Comparison of ENCODE assay signal across 8 mouse cellular contexts in the genomic region with DNA sequence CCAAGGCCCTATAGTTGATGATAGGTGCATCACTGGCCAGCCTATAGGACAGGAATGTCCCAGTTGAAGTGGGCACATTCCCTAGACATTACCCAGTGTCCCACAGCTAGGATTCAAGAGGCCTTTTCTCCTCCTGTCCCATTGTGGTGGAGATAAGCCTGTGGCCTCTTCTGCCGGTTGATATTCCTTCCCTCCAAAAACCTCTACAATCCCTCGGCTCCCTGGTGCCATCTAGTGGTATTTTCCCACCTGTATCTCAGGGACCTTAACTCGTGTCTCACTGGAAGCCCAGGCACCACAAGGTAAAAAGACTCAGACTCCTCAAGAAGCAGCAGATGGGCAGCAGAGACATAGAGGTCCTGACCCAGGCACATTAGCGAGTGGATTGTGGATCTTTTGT. TPM values are rescaled to one million over a fixed set of nuclear protein-coding genes. Genes with fewer than 3 reads are reported as not detected.
DNase-seq lines count a peak whose midpoint lies in the region; ATAC-seq and TF ChIP-seq lines count a peak whose summit lies in the region.

No protein-coding gene starts in this region.

- no peak overlapping the region for H3K4me3 ChIP-seq in bone marrow, adult 2 months (replicated peaks; ENCODE audit: control insufficient read depth, low read depth, low read length)
- no peak overlapping the region for H3K4me3 ChIP-seq in embryonic facial prominence, embryonic 14.5 days (ENCODE audit: low read depth, low read length)
- no peak overlapping the region for H3K4me3 ChIP-seq in heart, embryonic 12.5 days
- no peak overlapping the region for H3K4me3 ChIP-seq in liver, postnatal 0 days (ENCODE audit: low read depth, low read length)
- H3K4me3 ChIP-seq in neural tube, embryonic 13.5 days, result no peak overlapping the region

- DNase-seq in CD8-positive naive resting alpha-beta T cell, adult 2 months (ENCODE audit: low read depth in 2 of 2, low spot score in 2 of 2), result peak; percentile 60 to 71
- DNase-seq in embryonic facial prominence, embryonic 14.5 days (ENCODE audit: low spot score), result peak; percentile 90
- DNase-seq in kidney, postnatal 10 days, result peak; percentile 91
- peak; percentile 83 for DNase-seq in liver, postnatal 0 days
- DNase-seq in thymus, adult 18-20 months, result peak; percentile 34 to 51

- H3K4me2 ChIP-seq in embryonic facial prominence, embryonic 14.5 days (ENCODE audit: low read depth, low read length), result no peak overlapping the region
- H3K4me2 ChIP-seq in heart, embryonic 12.5 days, result no peak overlapping the region
- no peak overlapping the region for H3K4me2 ChIP-seq in liver, postnatal 0 days (ENCODE audit: low read depth, low read length)
- H3K4me2 ChIP-seq in neural tube, embryonic 13.5 days, result no peak overlapping the region

- no peak for TF ChIP-seq POLR2A in bone marrow, adult 2 months (IDR thresholded peaks at IDR 0.05; ENCODE audit: borderline replicate concordance, control insufficient read depth, low read depth, low read length)

- peak; percentile 66 for TF ChIP-seq CTCF in bone marrow, adult 2 months (IDR thresholded peaks at IDR 0.05; ENCODE audit: control insufficient read depth, insufficient read depth, low read length)
- peak; percentile 95 for TF ChIP-seq CTCF in liver, postnatal 0 days (IDR thresholded peaks at IDR 0.05; ENCODE audit: low read depth)

- WGBS in bone marrow, adult 2 months, result 4% methylated on average over 4 of the region's 4 CpGs
- WGBS in embryonic facial prominence, embryonic 14.5 days, result 4% methylated on average over 4 of the region's 4 CpGs
- WGBS in heart, embryonic 12.5 days, result 5% methylated on average over 4 of the region's 4 CpGs
- 2% methylated on average over 4 of the region's 4 CpGs for WGBS in liver, postnatal 0 days (ENCODE audit: insufficient replicate concordance)
- WGBS in neural tube, embryonic 13.5 days, result 6% methylated on average over 4 of the region's 4 CpGs

- TF ChIP-seq EP300 in liver, postnatal 0 days (IDR thresholded peaks at IDR 0.05; ENCODE audit: low read depth), result no peak

- ATAC-seq in embryonic facial prominence, embryonic 14.5 days (ENCODE audit: low read depth), result peak; percentile 19; the same call in 1 of the 2 replicates
- no peak for ATAC-seq in heart, embryonic 12.5 days (ENCODE audit: insufficient number of reproducible peaks, low FRiP score)
- no peak for ATAC-seq in liver, postnatal 0 days
- ATAC-seq in neural tube, embryonic 13.5 days (ENCODE audit: low read depth), result 0 out of 2 replicates have a peak, but pooled peaks have one; percentile 16

- no peaks in the 10 kb centered on the region for H3K27me3 ChIP-seq in embryonic facial prominence, embryonic 14.5 days (replicated peaks; ENCODE audit: control insufficient read depth, insufficient read depth, low read length)
- H3K27me3 ChIP-seq in heart, embryonic 12.5 days (replicated peaks), result no peaks in the 10 kb centered on the region
- no peaks in the 10 kb centered on the region for H3K27me3 ChIP-seq in liver, postnatal 0 days (ENCODE audit: insufficient read depth, low read length)
- no peaks in the 10 kb centered on the region for H3K27me3 ChIP-seq in neural tube, embryonic 13.5 days

- H3K27ac ChIP-seq in bone marrow, adult 2 months (ENCODE audit: control insufficient read depth, insufficient read depth, low read depth, low read length, poor library complexity), result no peak overlapping the region
- no peak overlapping the region for H3K27ac ChIP-seq in embryonic facial prominence, embryonic 14.5 days (replicated peaks; ENCODE audit: low read depth, low read length)
- no peak overlapping the region for H3K27ac ChIP-seq in heart, embryonic 12.5 days (ENCODE audit: poor library complexity, severe bottlenecking)
- H3K27ac ChIP-seq in liver, postnatal 0 days (ENCODE audit: low read depth), result no peak overlapping the region
- peak overlapping the region; percentile 74 for H3K27ac ChIP-seq in neural tube, embryonic 13.5 days (replicated peaks)

- H3K36me3 ChIP-seq in embryonic facial prominence, embryonic 14.5 days (ENCODE audit: control insufficient read depth, insufficient read depth, low read length), result peaks cover 41% of the 10 kb centered on the region
- peaks cover 41% of the 10 kb centered on the region for H3K36me3 ChIP-seq in heart, embryonic 12.5 days
- peaks cover 34% of the 10 kb centered on the region for H3K36me3 ChIP-seq in liver, postnatal 0 days (replicated peaks; ENCODE audit: insufficient read depth, low read length)
- peaks cover 39% of the 10 kb centered on the region for H3K36me3 ChIP-seq in neural tube, embryonic 13.5 days

- no peaks in the 10 kb centered on the region for H3K9me3 ChIP-seq in embryonic facial prominence, embryonic 14.5 days (ENCODE audit: control insufficient read depth, low read length)
- H3K9me3 ChIP-seq in heart, embryonic 12.5 days (replicated peaks), result no peaks in the 10 kb centered on the region
- H3K9me3 ChIP-seq in liver, postnatal 0 days (ENCODE audit: low read length), result no peaks in the 10 kb centered on the region
- no peaks in the 10 kb centered on the region for H3K9me3 ChIP-seq in neural tube, embryonic 13.5 days

- H3K4me1 ChIP-seq in bone marrow, adult 2 months (ENCODE audit: control insufficient read depth, insufficient read depth, low read length), result peaks cover 9% of the 10 kb centered on the region
- H3K4me1 ChIP-seq in embryonic facial prominence, embryonic 14.5 days (ENCODE audit: control insufficient read depth, insufficient read depth, low read length), result peaks cover 5% of the 10 kb centered on the region; the same call in 1 of the 2 replicates
- peaks cover 43% of the 10 kb centered on the region for H3K4me1 ChIP-seq in heart, embryonic 12.5 days (replicated peaks)
- H3K4me1 ChIP-seq in liver, postnatal 0 days (ENCODE audit: insufficient read depth), result peaks cover 13% of the 10 kb centered on the region
- peaks cover 22% of the 10 kb centered on the region for H3K4me1 ChIP-seq in neural tube, embryonic 13.5 days (replicated peaks)

- H3K9ac ChIP-seq in embryonic facial prominence, embryonic 14.5 days (ENCODE audit: low read depth, low read length), result no peak overlapping the region
- H3K9ac ChIP-seq in heart, embryonic 12.5 days, result peak overlapping the region; percentile 29; the same call in 1 of the 2 replicates
- no peak overlapping the region for H3K9ac ChIP-seq in liver, postnatal 0 days (replicated peaks)
- H3K9ac ChIP-seq in neural tube, embryonic 13.5 days, result peak overlapping the region; percentile 58

RNA-seq across cellular contexts. Expression of gene Ndufs7, which starts 3.3 kb away (rescaled TPM):
- 72.4 and 80.0 TPM in 2 replicates for polyA plus RNA-seq in bone marrow, adult 2 months (2011; ENCODE audit: insufficient read depth, insufficient read length, low replicate concordance, missing spikeins)
- 360 and 370 TPM in 2 replicates for polyA plus RNA-seq in embryonic facial prominence, embryonic 14.5 days (2014; fragmentation: Nextera tagmentation; extraction: Ambion mirVana)
- 438 and 454 TPM in 2 replicates for polyA plus RNA-seq in heart, embryonic 12.5 days (2016; fragmentation: Nextera tagmentation; extraction: Ambion mirVana)
- 313 and 321 TPM in 2 replicates for polyA plus RNA-seq in liver, postnatal 0 days (2015; fragmentation: Nextera tagmentation; extraction: Ambion mirVana)
- polyA plus RNA-seq in neural tube, embryonic 13.5 days (2015; fragmentation: Nextera tagmentation; extraction: Ambion mirVana), result 250 and 275 TPM in 2 replicates

RNA-seq across cellular contexts. Expression of gene Gamt, which starts 15.2 kb away (rescaled TPM):
- polyA plus RNA-seq in bone marrow, adult 2 months (2011; ENCODE audit: insufficient read depth, insufficient read length, low replicate concordance, missing spikeins), result 1.7 and 5.8 TPM in 2 replicates
- 124 and 139 TPM in 2 replicates for polyA plus RNA-seq in embryonic facial prominence, embryonic 14.5 days (2014; fragmentation: Nextera tagmentation; extraction: Ambion mirVana)
- 55.5 and 58.9 TPM in 2 replicates for polyA plus RNA-seq in heart, embryonic 12.5 days (2016; fragmentation: Nextera tagmentation; extraction: Ambion mirVana)
- 93.9 and 101 TPM in 2 replicates for polyA plus RNA-seq in liver, postnatal 0 days (2015; fragmentation: Nextera tagmentation; extraction: Ambion mirVana)
- 31.2 and 33.0 TPM in 2 replicates for polyA plus RNA-seq in neural tube, embryonic 13.5 days (2015; fragmentation: Nextera tagmentation; extraction: Ambion mirVana)

RNA-seq across cellular contexts. Expression of gene Dazap1, which starts 15.7 kb away (rescaled TPM):
- 75.7 and 150 TPM in 2 replicates for polyA plus RNA-seq in bone marrow, adult 2 months (2011; ENCODE audit: insufficient read depth, insufficient read length, low replicate concordance, missing spikeins)
- polyA plus RNA-seq in embryonic facial prominence, embryonic 14.5 days (2014; fragmentation: Nextera tagmentation; extraction: Ambion mirVana), result 42.3 and 43.5 TPM in 2 replicates
- polyA plus RNA-seq in heart, embryonic 12.5 days (2016; fragmentation: Nextera tagmentation; extraction: Ambion mirVana), result 37.4 and 41.9 TPM in 2 replicates
- 19.5 and 21.8 TPM in 2 replicates for polyA plus RNA-seq in liver, postnatal 0 days (2015; fragmentation: Nextera tagmentation; extraction: Ambion mirVana)
- polyA plus RNA-seq in neural tube, embryonic 13.5 days (2015; fragmentation: Nextera tagmentation; extraction: Ambion mirVana), result 59.8 and 66.5 TPM in 2 replicates

RNA-seq across cellular contexts. Expression of gene Mum1, which starts 19.4 kb away (rescaled TPM):
- polyA plus RNA-seq in bone marrow, adult 2 months (2011; ENCODE audit: insufficient read depth, insufficient read length, low replicate concordance, missing spikeins), result 64.4 and 77.5 TPM in 2 replicates
- 50.8 and 52.1 TPM in 2 replicates for polyA plus RNA-seq in embryonic facial prominence, embryonic 14.5 days (2014; fragmentation: Nextera tagmentation; extraction: Ambion mirVana)
- polyA plus RNA-seq in heart, embryonic 12.5 days (2016; fragmentation: Nextera tagmentation; extraction: Ambion mirVana), result 43.0 and 45.9 TPM in 2 replicates
- polyA plus RNA-seq in liver, postnatal 0 days (2015; fragmentation: Nextera tagmentation; extraction: Ambion mirVana), result 9.8 and 13.3 TPM in 2 replicates
- 46.5 and 60.7 TPM in 2 replicates for polyA plus RNA-seq in neural tube, embryonic 13.5 days (2015; fragmentation: Nextera tagmentation; extraction: Ambion mirVana)

RNA-seq across cellular contexts. Expression of gene Rps15, which starts 46.7 kb away (rescaled TPM):
- 1,765 and 2,445 TPM in 2 replicates for polyA plus RNA-seq in bone marrow, adult 2 months (2011; ENCODE audit: insufficient read depth, insufficient read length, low replicate concordance, missing spikeins)
- 1,047 and 1,145 TPM in 2 replicates for polyA plus RNA-seq in embryonic facial prominence, embryonic 14.5 days (2014; fragmentation: Nextera tagmentation; extraction: Ambion mirVana)
- 577 and 591 TPM in 2 replicates for polyA plus RNA-seq in heart, embryonic 12.5 days (2016; fragmentation: Nextera tagmentation; extraction: Ambion mirVana)
- polyA plus RNA-seq in liver, postnatal 0 days (2015; fragmentation: Nextera tagmentation; extraction: Ambion mirVana), result 453 and 466 TPM in 2 replicates
- 573 and 601 TPM in 2 replicates for polyA plus RNA-seq in neural tube, embryonic 13.5 days (2015; fragmentation: Nextera tagmentation; extraction: Ambion mirVana)

Comparison
In these comparisons a context has a peak if more than half of its experiments do, and no peak if none do; other contexts are left out.
1. ATAC-seq: peak in embryonic facial prominence, embryonic 14.5 days (single experiment) and neural tube, embryonic 13.5 days (single experiment); none in heart, embryonic 12.5 days (single experiment) and liver, postnatal 0 days (single experiment).
2. H3K9ac ChIP-seq: peak in heart, embryonic 12.5 days (single experiment) and neural tube, embryonic 13.5 days (single experiment); none in embryonic facial prominence, embryonic 14.5 days (single experiment) and liver, postnatal 0 days (single experiment).
3. Peak in every context shown above with its lines, with median percentiles within 50 percentile points of each other: DNase-seq.